Mouse (Mus musculus) liver, embryonic 14.5 days (tissue): ENCODE data around the gene Met.

Experiments
- CTCF ChIP-seq: IDR thresholded peaks from 2 replicates; pipeline ENCODE4 v1.5.1; 2016; ENCODE audit warnings: antibody characterized with exemption, low read depth, control low read depth
- EP300 ChIP-seq: IDR thresholded peaks from 2 replicates; pipeline ENCODE4 v1.6.1; 2016; ENCODE audit warnings: antibody characterized with exemption, low read depth

DNA sequence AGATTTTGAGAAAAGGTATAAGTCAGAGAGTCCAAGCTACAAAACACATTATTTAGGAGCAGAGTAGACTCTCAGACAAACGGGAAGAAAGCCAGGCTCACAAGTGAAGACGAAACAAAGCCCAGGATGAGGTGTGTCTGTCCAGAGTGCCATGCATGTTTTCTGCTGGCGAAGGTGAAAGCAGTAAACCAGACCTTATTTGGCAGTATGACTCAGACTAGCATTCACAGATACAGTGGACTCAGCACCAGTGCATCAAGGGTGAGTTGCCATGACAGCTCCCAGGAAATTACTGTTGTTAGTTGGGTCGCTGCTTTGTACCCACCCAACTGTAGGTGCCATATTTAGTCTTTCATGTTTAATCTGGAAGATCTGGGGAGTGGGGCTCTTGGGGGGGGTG, 149.1 kb downstream of the Met start:
- TF ChIP-seq CTCF = no peak
- no peak for TF ChIP-seq EP300
